Mouse (Mus musculus) small intestine, adult 2 months (tissue): ENCODE measurements around the gene Hoxc13.

ENCODE experiments used
- CTCF ChIP-seq: fragments of 200-500 bp; IDR thresholded peaks from 2 replicates; pipeline ENCODE4 v1.5.1; 2012; ENCODE audit warnings: low read depth, mild to moderate bottlenecking, control low read depth, inconsistent platforms, low read length, moderate library complexity, mixed read lengths; ENCODE audit not compliant: insufficient replicate concordance, insufficient read length; ENCODE audit errors: extremely low read depth
- POLR2A ChIP-seq: fragments of 200-500 bp; IDR thresholded peaks from 2 replicates; pipeline ENCODE4 v1.6.1; 2012; ENCODE audit warnings: low read depth, mild to moderate bottlenecking, control low read depth, inconsistent platforms, low read length, moderate library complexity

- TF ChIP-seq CTCF (no peak), POLR2A (no peak)
These were observed 26.4 kb downstream of the Hoxc13 start for GRCm38 (mm10) chr15:102947276-102947675.
